Mouse (Mus musculus) bone marrow macrophage, adult 2 months (primary cell): ENCODE measurements around the gene Cachd1.

Experiments
- CTCF ChIP-seq: IDR thresholded peaks from 2 replicates; pipeline ENCODE4 v1.5.1; 2012; ENCODE audit warnings: low read depth, mild to moderate bottlenecking, low read length, moderate library complexity
- POLR2A ChIP-seq: IDR thresholded peaks from 2 replicates; pipeline ENCODE4 v1.6.1; 2012; ENCODE audit warnings: mild to moderate bottlenecking, low read depth, low read length, borderline replicate concordance

- TF ChIP-seq CTCF (no peak), POLR2A (no peak)
Observed at GRCm38 (mm10) chr4:100897943-100898342, 121.5 kb downstream of the Cachd1 start.
